Mouse (Mus musculus) subcutaneous adipose tissue, adult 2 months (tissue): ENCODE measurements around the gene Olfr175-ps1. TPM values are rescaled to one million over a fixed set of nuclear protein-coding genes. Genes with fewer than 3 reads are reported as not detected.

Experiments
- polyA plus RNA-seq: library from polyadenylated mRNA; depleted of rRNA; stranded (reverse); fragments of >200 nt; gene quantifications from 2 replicates; pipeline ENCODE4 v1.2.3, GENCODE M21; 2012; ENCODE audit warnings: low replicate concordance; rRNA removed

The Olfr175-ps1 gene
- polyA plus RNA-seq, result not detected in 2 replicates

DNA sequence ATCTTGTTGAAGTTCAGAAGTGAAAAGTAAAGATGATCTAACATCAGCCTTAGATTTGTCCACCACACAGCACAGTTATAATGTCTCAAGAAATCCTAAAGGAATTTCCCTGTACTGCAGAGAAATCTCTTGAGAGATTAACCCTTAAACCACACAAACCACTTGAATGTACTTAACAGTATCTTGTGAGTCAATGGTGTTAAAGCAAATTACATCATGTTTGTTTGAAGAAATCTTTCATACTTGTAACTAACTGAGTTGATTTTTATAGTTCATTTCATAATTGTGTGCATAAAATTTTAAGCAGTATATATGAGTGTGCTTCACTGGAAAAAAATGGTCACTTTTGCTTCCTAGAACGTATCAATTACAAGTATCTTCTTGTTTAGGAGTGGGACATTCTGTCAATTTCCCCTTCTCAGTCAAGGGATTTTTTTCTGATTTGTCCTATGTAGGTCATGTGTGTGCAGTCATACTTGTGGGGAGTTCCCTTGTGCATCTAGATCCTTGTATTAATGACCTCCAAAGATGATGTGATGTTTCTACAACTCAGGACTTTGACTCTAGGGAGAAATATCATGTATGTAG lies at the start of gene Olfr175-ps1:
Olfr175-ps1 (minus strand) TSS at position 51 of the 588 bp plus-strand sequence.

DNA sequence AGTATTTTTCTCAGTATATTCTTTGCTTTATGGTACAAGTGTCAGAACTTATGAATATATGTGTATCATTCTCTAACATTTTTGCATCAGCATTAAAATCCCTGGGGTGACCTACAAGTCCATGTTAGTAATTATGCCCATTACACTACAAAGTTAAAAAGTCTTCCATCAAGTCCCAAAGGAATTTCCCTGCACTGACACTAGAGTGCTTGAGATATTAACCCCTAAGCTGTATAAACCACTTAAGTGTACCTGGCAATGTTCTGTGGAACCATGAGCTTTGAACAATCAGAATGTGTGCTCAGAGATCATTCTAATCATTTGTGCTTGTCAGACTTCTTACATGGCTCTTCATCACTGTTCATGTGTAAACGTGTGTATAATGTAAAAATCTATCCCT lies 48.1 kb upstream of the Olfr175-ps1 start, which contains the start of gene Olfr177:
Olfr177 (minus strand) TSS at position 101 of the 400 bp plus-strand sequence.

DNA sequence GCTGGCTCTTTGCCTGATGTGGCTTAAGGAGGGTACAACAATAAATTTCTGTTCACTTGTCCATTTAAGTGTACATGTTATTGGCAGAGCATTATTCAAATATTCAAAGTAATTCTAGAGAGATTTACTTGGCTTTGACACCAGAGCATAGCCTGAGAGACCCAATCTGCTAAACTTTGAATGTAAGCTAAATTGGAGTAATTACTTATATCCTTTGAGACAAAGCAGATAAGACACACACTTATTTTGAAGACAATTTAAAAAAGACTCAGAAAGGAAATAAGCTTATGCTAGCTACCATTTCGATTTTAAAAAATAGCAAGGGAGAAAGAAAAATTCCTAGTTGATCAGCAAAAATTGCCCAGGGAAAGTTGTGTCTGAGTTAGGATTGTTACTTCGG lies 26.4 kb downstream of the Olfr175-ps1 start, which contains the start of gene Olfr173:
Olfr173 (minus strand) TSS at position 101 of the 400 bp plus-strand sequence.

Other genes starting within 250 kb of the Olfr175-ps1 start
- not detected in 2 replicates for gene Gm813, start 209.8 kb downstream of the Olfr175-ps1 start, polyA plus RNA-seq
- not detected in 2 replicates for gene E330017A01Rik, start 188.0 kb downstream of the Olfr175-ps1 start, polyA plus RNA-seq
- 5.9 and 11.2 TPM in 2 replicates for gene Cpox, start 156.5 kb downstream of the Olfr175-ps1 start, polyA plus RNA-seq
- gene Gpr15, start 107.7 kb downstream of the Olfr175-ps1 start, polyA plus RNA-seq, result 0.06 and 0.11 TPM in 2 replicates
- gene Cldnd1, start 98.9 kb downstream of the Olfr175-ps1 start, polyA plus RNA-seq, result 40.9 and 84.8 TPM in 2 replicates
- gene Olfr172, start 63.6 kb downstream of the Olfr175-ps1 start, polyA plus RNA-seq, result not detected in 2 replicates
- not detected in 2 replicates for gene Olfr173, start 26.5 kb downstream of the Olfr175-ps1 start, polyA plus RNA-seq
- gene Olfr177, start 48.0 kb upstream of the Olfr175-ps1 start, polyA plus RNA-seq, result not detected in 2 replicates
- gene Olfr178, start 65.3 kb upstream of the Olfr175-ps1 start, polyA plus RNA-seq, result not detected in 2 replicates
- gene Olfr181, start 102.0 kb upstream of the Olfr175-ps1 start, polyA plus RNA-seq, result not detected in 2 replicates
- not detected in 2 replicates for gene Olfr180, start 102.6 kb upstream of the Olfr175-ps1 start, polyA plus RNA-seq
- not detected in 2 replicates for gene Olfr183, start 168.6 kb upstream of the Olfr175-ps1 start, polyA plus RNA-seq
- not detected in 2 replicates for gene Olfr186, start 203.5 kb upstream of the Olfr175-ps1 start, polyA plus RNA-seq
- gene Olfr187, start 213.0 kb upstream of the Olfr175-ps1 start, polyA plus RNA-seq, result not detected in 2 replicates